Mouse (Mus musculus) ES-Bruce4 (cell line): ENCODE results near the gene Gm20532. TPM values are rescaled to one million over a fixed set of nuclear protein-coding genes. Genes with fewer than 3 reads are reported as not detected.

ENCODE experiments used
- H3K27ac ChIP-seq: 2 replicates; pipeline ENCODE4 v1.5.1; 2012; ENCODE audit warnings: low read length, inconsistent platforms; ENCODE audit not compliant: insufficient read depth
- H3K27me3 ChIP-seq: 2 replicates; pipeline ENCODE4 v1.6.1; 2012; ENCODE audit warnings: mild to moderate bottlenecking, low read length, inconsistent platforms; ENCODE audit not compliant: control insufficient read depth, poor library complexity, insufficient read depth, severe bottlenecking
- H3K36me3 ChIP-seq: 2 replicates; pipeline ENCODE4 v1.6.1; 2012; ENCODE audit warnings: inconsistent platforms, mild to moderate bottlenecking, low read length, moderate library complexity; ENCODE audit not compliant: control insufficient read depth, poor library complexity, insufficient read depth, severe bottlenecking
- H3K4me1 ChIP-seq: one replicate; pipeline ENCODE4 v1.8.1; 2011; ENCODE audit warnings: low read length; ENCODE audit not compliant: control insufficient read depth, insufficient read depth
- H3K4me3 ChIP-seq: 2 replicates; pipeline ENCODE4 v1.5.1; 2011; ENCODE audit warnings: low read depth, mild to moderate bottlenecking, low read length
- H3K9ac ChIP-seq: 2 replicates; pipeline ENCODE4 v1.6.1; 2012; ENCODE audit warnings: low read depth, mild to moderate bottlenecking, inconsistent platforms; ENCODE audit not compliant: poor library complexity, severe bottlenecking
- H3K9me3 ChIP-seq: replicated peaks from 2 replicates; pipeline ENCODE4 v1.6.1; 2012; ENCODE audit warnings: mild to moderate bottlenecking, low read length, inconsistent platforms; ENCODE audit not compliant: control insufficient read depth, poor library complexity, insufficient read depth, severe bottlenecking
- CTCF ChIP-seq: IDR thresholded peaks from one replicate; pipeline ENCODE4 v1.8.1; 2011; ENCODE audit warnings: low read depth, low read length
- EP300 ChIP-seq: IDR thresholded peaks from 2 replicates; pipeline ENCODE4 v1.6.1; 2011; ENCODE audit warnings: low read depth, low read length; ENCODE audit not compliant: insufficient read depth
- POLR2A ChIP-seq: IDR thresholded peaks from one replicate; pipeline ENCODE4 v1.8.1; 2011; ENCODE audit warnings: low read length; ENCODE audit not compliant: insufficient read depth
- polyA plus RNA-seq: library from polyadenylated mRNA; stranded (reverse); fragments of >200 nt; gene quantifications from 2 replicates; pipeline ENCODE4 v1.2.4, GENCODE M21; 2011; ENCODE audit warnings: low read depth; ENCODE audit not compliant: missing spikeins, insufficient read depth, insufficient read length

Gene Gm20532
- polyA plus RNA-seq, 1 experiment = not detected

- H3K9ac ChIP-seq = no peak overlapping the region
- no peaks in the 10 kb centered on the region for H3K36me3 ChIP-seq
- H3K4me3 ChIP-seq = no peak overlapping the region
- no peaks in the 10 kb centered on the region for H3K4me1 ChIP-seq
- no peaks in the 10 kb centered on the region for H3K27me3 ChIP-seq
- H3K9me3 ChIP-seq = no peaks in the 10 kb centered on the region
- no peak overlapping the region for H3K27ac ChIP-seq
- no peak for TF ChIP-seq EP300
- no peak for TF ChIP-seq CTCF
- no peak for TF ChIP-seq POLR2A
Observed at GRCm38 (mm10) chr2:26622984-26623383, 36.5 kb downstream of the Gm20532 start.

- no peaks in the 10 kb centered on the region for H3K36me3 ChIP-seq
- H3K4me3 ChIP-seq = no peak overlapping the region
- H3K27ac ChIP-seq = no peak overlapping the region
- no peak overlapping the region for H3K9ac ChIP-seq
- H3K4me1 ChIP-seq = no peaks in the 10 kb centered on the region
- TF ChIP-seq EP300 (no peak), CTCF (no peak), POLR2A (no peak)
- H3K9me3 ChIP-seq = no peaks in the 10 kb centered on the region
- H3K27me3 ChIP-seq = no peaks in the 10 kb centered on the region
Observed at GRCm38 (mm10) chr2:26625419-26625818, 39.0 kb downstream of the Gm20532 start.

- no peaks in the 10 kb centered on the region for H3K36me3 ChIP-seq
- no peak for TF ChIP-seq POLR2A
- TF ChIP-seq EP300 = no peak
- TF ChIP-seq CTCF = no peak
- no peak overlapping the region for H3K27ac ChIP-seq
- H3K27me3 ChIP-seq = no peaks in the 10 kb centered on the region
- no peaks in the 10 kb centered on the region for H3K4me1 ChIP-seq
- H3K4me3 ChIP-seq = no peak overlapping the region
- H3K9ac ChIP-seq = no peak overlapping the region
- H3K9me3 ChIP-seq = no peaks in the 10 kb centered on the region
Observed at GRCm38 (mm10) chr2:26626081-26626480, 39.6 kb downstream of the Gm20532 start.

GRCm38 (mm10) chr2:26627921-26628739 is 41.7 kb downstream of the Gm20532 start, which contains the start of gene Fam69b:
Gene Fam69b, plus strand, starts transcription at chr2:26628457.
- H3K36me3 ChIP-seq = no peaks in the 10 kb centered on the region
- no peak within 1 kb of the TSS for H3K27ac ChIP-seq
- no peaks in the 10 kb centered on the region for H3K4me1 ChIP-seq
- H3K9ac ChIP-seq = peak within 1 kb of the TSS; percentile 56
- peak within 1 kb of the TSS; percentile 51 for H3K4me3 ChIP-seq
- H3K9me3 ChIP-seq = no peaks in the 10 kb centered on the region
- no peaks in the 10 kb centered on the region for H3K27me3 ChIP-seq
- no peak for TF ChIP-seq POLR2A
- TF ChIP-seq CTCF = no peak
- TF ChIP-seq EP300 = no peak

GRCm38 (mm10) chr2:26628792-26629437 is 42.5 kb downstream of the Gm20532 start:
- H3K9me3 ChIP-seq = no peaks in the 10 kb centered on the region
- no peaks in the 10 kb centered on the region for H3K4me1 ChIP-seq
- H3K9ac ChIP-seq = peak overlapping the region; percentile 56
- peak overlapping the region; percentile 51 for H3K4me3 ChIP-seq
- no peak overlapping the region for H3K27ac ChIP-seq
- H3K36me3 ChIP-seq = no peaks in the 10 kb centered on the region
- no peak for TF ChIP-seq EP300
- TF ChIP-seq CTCF = no peak
- TF ChIP-seq POLR2A = no peak
- H3K27me3 ChIP-seq = no peaks in the 10 kb centered on the region
